Mouse (Mus musculus): ENCODE results near the gene Kcnk13.

DNA sequence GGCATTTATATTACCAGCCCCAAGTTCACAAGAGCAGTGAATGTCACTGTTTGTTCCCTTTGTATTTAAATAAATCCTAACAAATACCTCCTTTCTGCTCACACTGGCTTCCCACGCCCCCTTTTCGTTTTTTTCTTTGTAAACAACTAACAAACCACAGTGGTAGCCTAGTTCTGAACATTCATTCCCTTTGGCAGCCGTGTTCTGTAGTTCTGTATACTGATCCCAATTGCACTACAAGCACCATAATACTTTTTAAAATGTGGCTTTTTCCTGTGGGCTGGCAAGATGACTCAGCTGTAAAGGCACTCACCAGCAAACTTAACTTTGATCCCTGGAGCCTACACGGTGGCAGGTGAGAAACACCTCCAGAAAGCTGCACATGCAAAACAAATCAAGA, 80.4 kb downstream of the Kcnk13 start:
- TF ChIP-seq CTCF (IDR thresholded peaks at IDR 0.05; ENCODE audit: low read depth) (no peak), EP300 (IDR thresholded peaks at IDR 0.05; ENCODE audit: low read depth) (no peak)
